Mouse (Mus musculus): Measurements from ENCODE around the gene Angptl2.

Gene Angptl2

GRCm38 (mm10) chr2:33215700-33216509 is at the start of gene Angptl2:
Angptl2 (plus strand) TSS chr2:33216069.
- peak; percentile 80 for DNase-seq (ENCODE audit: low read depth)

- DNase-seq (ENCODE audit: low read depth), result peak; percentile 64
Observed at GRCm38 (mm10) chr2:33167060-33167459, 48.8 kb upstream of the Angptl2 start.

- DNase-seq (ENCODE audit: low read depth), result peak; percentile 31
Observed at GRCm38 (mm10) chr2:33169445-33169844, 46.4 kb upstream of the Angptl2 start.

- DNase-seq (ENCODE audit: low read depth), result no peak
Observed at GRCm38 (mm10) chr2:33170777-33171565, 44.9 kb upstream of the Angptl2 start.

- DNase-seq (ENCODE audit: low read depth), result peak; percentile 72
Observed at GRCm38 (mm10) chr2:33173126-33173525, 42.7 kb upstream of the Angptl2 start.

GRCm38 (mm10) chr2:33173686-33174085 is 42.2 kb upstream of the Angptl2 start:
- DNase-seq (ENCODE audit: low read depth), result no peak

GRCm38 (mm10) chr2:33176516-33176915 is 39.4 kb upstream of the Angptl2 start:
- peak; percentile 93 for DNase-seq (ENCODE audit: low read depth)

GRCm38 (mm10) chr2:33176921-33177320 is 38.9 kb upstream of the Angptl2 start:
- DNase-seq (ENCODE audit: low read depth), result peak; percentile 29

- DNase-seq (ENCODE audit: low read depth), result peak; percentile 67
Observed at GRCm38 (mm10) chr2:33177443-33178242, 38.2 kb upstream of the Angptl2 start.

- DNase-seq (ENCODE audit: low read depth), result no peak
Observed at GRCm38 (mm10) chr2:33178243-33178932, 37.5 kb upstream of the Angptl2 start.

GRCm38 (mm10) chr2:33179171-33179929 is 36.5 kb upstream of the Angptl2 start:
- no peak for DNase-seq (ENCODE audit: low read depth)

- no peak for DNase-seq (ENCODE audit: low read depth)
Observed at GRCm38 (mm10) chr2:33179930-33180630, 35.8 kb upstream of the Angptl2 start.

- DNase-seq (ENCODE audit: low read depth), result no peak
Observed at GRCm38 (mm10) chr2:33183321-33183720, 32.5 kb upstream of the Angptl2 start.

GRCm38 (mm10) chr2:33184641-33185040 is 31.2 kb upstream of the Angptl2 start:
- DNase-seq (ENCODE audit: low read depth), result no peak

- DNase-seq (ENCODE audit: low read depth), result peak; percentile 53
Observed at GRCm38 (mm10) chr2:33185258-33185657, 30.6 kb upstream of the Angptl2 start.

- no peak for DNase-seq (ENCODE audit: low read depth)
Observed at GRCm38 (mm10) chr2:33186505-33186904, 29.4 kb upstream of the Angptl2 start.

GRCm38 (mm10) chr2:33187874-33188273 is 28.0 kb upstream of the Angptl2 start:
- peak; percentile 81 for DNase-seq (ENCODE audit: low read depth)

- no peak for DNase-seq (ENCODE audit: low read depth)
Observed at GRCm38 (mm10) chr2:33188925-33189670, 26.8 kb upstream of the Angptl2 start.

GRCm38 (mm10) chr2:33189976-33190375 is 25.9 kb upstream of the Angptl2 start:
- DNase-seq (ENCODE audit: low read depth), result no peak

Data from 416B (cell line).